Mouse (Mus musculus) kidney, postnatal 4 days (tissue): ENCODE data around the gene Cdc7.

ENCODE experiments used
- DNase-seq, 2 experiments: peaks; one replicate each; pipeline ENCODE4 v3.0.0; 2021; ENCODE audit warnings: mixed read lengths in 2 of 2

The Cdc7 gene

GRCm38 (mm10) chr5:107025809-107026208 lies 61.7 kb downstream of the Cdc7 start:
- DNase-seq, result peak in 1 of 2 experiments; percentile 33

- DNase-seq, result no peak
These were observed 63.5 kb downstream of the Cdc7 start for GRCm38 (mm10) chr5:107027616-107028015.

GRCm38 (mm10) chr5:107028557-107028956 lies 64.4 kb downstream of the Cdc7 start:
- DNase-seq, result no peak

- no peak for DNase-seq
These were observed 65.7 kb downstream of the Cdc7 start for GRCm38 (mm10) chr5:107029801-107030200.

GRCm38 (mm10) chr5:107030821-107031220 lies 66.7 kb downstream of the Cdc7 start:
- no peak for DNase-seq
